Mouse (Mus musculus): Measurements from ENCODE around the gene Asic2.

DNA sequence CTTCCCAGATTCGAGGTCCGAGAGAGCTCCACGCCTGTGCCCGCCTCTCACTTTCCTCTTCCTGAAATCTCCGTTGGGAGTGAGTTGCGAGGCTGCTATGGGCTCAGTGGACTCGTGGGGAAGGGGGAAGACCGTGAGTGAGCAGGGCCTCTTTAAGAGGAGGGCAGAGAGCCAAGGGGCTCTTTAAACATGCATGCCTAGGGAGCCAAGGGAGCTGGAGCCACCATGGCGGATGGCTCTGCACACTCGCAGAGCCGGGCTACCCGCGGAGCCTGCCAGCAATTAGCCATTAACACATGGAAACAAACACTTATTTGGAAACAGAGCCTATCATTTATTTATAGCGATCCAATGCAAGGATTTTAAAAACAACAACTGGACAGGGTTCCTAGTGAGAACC, 541.4 kb downstream of the Asic2 start:
- no peak for TF ChIP-seq CTCF (conservative IDR thresholded peaks at IDR 0.05; ENCODE audit: low read length)
- TF ChIP-seq NANOG (IDR thresholded peaks at IDR 0.05; ENCODE audit: borderline replicate concordance, low read length), result no peak
- no peak for TF ChIP-seq POU5F1 (IDR thresholded peaks at IDR 0.05; ENCODE audit: borderline replicate concordance, low read length)

Data from E14TG2a.4 (cell line).